Mouse (Mus musculus): ENCODE results near the gene Hist1h1b.
A peak's percentile ranks its signal among the peaks of the same experiment; 100 is the strongest.

Gene Hist1h1b

GRCm38 (mm10) chr13:21782361-21783254, 2.2 kb upstream of the Hist1h1b start:
- peak; percentile 66 for DNase-seq (ENCODE audit: low read depth, low spot score)

GRCm38 (mm10) chr13:21781639-21782038, 1.2 kb upstream of the Hist1h1b start:
- DNase-seq (ENCODE audit: low read depth, low spot score): peak; percentile 24

GRCm38 (mm10) chr13:21781021-21781555, 663 bp upstream of the Hist1h1b start:
- peak; percentile 40 for DNase-seq (ENCODE audit: low read depth, low spot score)

GRCm38 (mm10) chr13:21778814-21779766, 1.3 kb downstream of the Hist1h1b start:
- peak; percentile 85 for DNase-seq (ENCODE audit: low read depth, low spot score)

GRCm38 (mm10) chr13:21755707-21756106, 24.7 kb downstream of the Hist1h1b start:
- DNase-seq (ENCODE audit: low read depth, low spot score): no peak

GRCm38 (mm10) chr13:21754294-21755001, 26.0 kb downstream of the Hist1h1b start:
- DNase-seq (ENCODE audit: low read depth, low spot score): peak; percentile 89

GRCm38 (mm10) chr13:21753524-21754285, 26.7 kb downstream of the Hist1h1b start, which contains the start of the genes Hist1h2ak and Hist1h2bn:
Gene Hist1h2ak (minus strand): TSS chr13:21753827.
Gene Hist1h2bn (plus strand): TSS chr13:21754123.
- DNase-seq (ENCODE audit: low read depth, low spot score): peak; percentile 97

- peak; percentile 64 for DNase-seq (ENCODE audit: low read depth, low spot score)
Measured at GRCm38 (mm10) chr13:21753051-21753523, 27.3 kb downstream of the Hist1h1b start.

- peak; percentile 50 for DNase-seq (ENCODE audit: low read depth, low spot score)
Measured at GRCm38 (mm10) chr13:21752356-21752755, 28.1 kb downstream of the Hist1h1b start.

GRCm38 (mm10) chr13:21751827-21752226, 28.6 kb downstream of the Hist1h1b start:
- no peak for DNase-seq (ENCODE audit: low read depth, low spot score)

- DNase-seq (ENCODE audit: low read depth, low spot score): peak; percentile 41
Measured at GRCm38 (mm10) chr13:21751417-21751816, 29.0 kb downstream of the Hist1h1b start.

GRCm38 (mm10) chr13:21750159-21751017, 30.0 kb downstream of the Hist1h1b start, which contains the start of gene Hist1h4k:
Gene Hist1h4k (minus strand): TSS chr13:21750505.
- DNase-seq (ENCODE audit: low read depth, low spot score): peak; percentile 85

GRCm38 (mm10) chr13:21749387-21750158, 30.9 kb downstream of the Hist1h1b start:
- DNase-seq (ENCODE audit: low read depth, low spot score): peak; percentile 47

- no peak for DNase-seq (ENCODE audit: low read depth, low spot score)
Measured at GRCm38 (mm10) chr13:21745006-21745405, 35.4 kb downstream of the Hist1h1b start.

GRCm38 (mm10) chr13:21734906-21735767, 45.3 kb downstream of the Hist1h1b start, which contains the start of gene Hist1h4j:
Gene Hist1h4j (plus strand): TSS chr13:21735064.
- peak; percentile 79 for DNase-seq (ENCODE audit: low read depth, low spot score)

- DNase-seq (ENCODE audit: low read depth, low spot score): peak; percentile 89
Measured at GRCm38 (mm10) chr13:21734010-21734905, 46.2 kb downstream of the Hist1h1b start.

Measured in c-Kit-negative CD71-positive TER-119-positive erythroid progenitor cells, embryonic 14.5 days (primary cell).